Mouse (Mus musculus) embryonic fibroblast, embryonic 13.5 days (primary cell): ENCODE measurements around the gene Sult4a1.
A peak's percentile ranks its signal among the peaks of the same experiment; 100 is the strongest.

ENCODE experiments used
- CTCF ChIP-seq: IDR thresholded peaks from 2 replicates; pipeline ENCODE4 v1.5.1; 2011; ENCODE audit warnings: mild to moderate bottlenecking, control low read depth, low read length, moderate library complexity, borderline replicate concordance; ENCODE audit not compliant: insufficient read depth
- POLR2A ChIP-seq: IDR thresholded peaks from 2 replicates; pipeline ENCODE4 v1.6.1; 2011; ENCODE audit warnings: low read depth, mild to moderate bottlenecking, control low read depth, low read length, moderate library complexity

DNA sequence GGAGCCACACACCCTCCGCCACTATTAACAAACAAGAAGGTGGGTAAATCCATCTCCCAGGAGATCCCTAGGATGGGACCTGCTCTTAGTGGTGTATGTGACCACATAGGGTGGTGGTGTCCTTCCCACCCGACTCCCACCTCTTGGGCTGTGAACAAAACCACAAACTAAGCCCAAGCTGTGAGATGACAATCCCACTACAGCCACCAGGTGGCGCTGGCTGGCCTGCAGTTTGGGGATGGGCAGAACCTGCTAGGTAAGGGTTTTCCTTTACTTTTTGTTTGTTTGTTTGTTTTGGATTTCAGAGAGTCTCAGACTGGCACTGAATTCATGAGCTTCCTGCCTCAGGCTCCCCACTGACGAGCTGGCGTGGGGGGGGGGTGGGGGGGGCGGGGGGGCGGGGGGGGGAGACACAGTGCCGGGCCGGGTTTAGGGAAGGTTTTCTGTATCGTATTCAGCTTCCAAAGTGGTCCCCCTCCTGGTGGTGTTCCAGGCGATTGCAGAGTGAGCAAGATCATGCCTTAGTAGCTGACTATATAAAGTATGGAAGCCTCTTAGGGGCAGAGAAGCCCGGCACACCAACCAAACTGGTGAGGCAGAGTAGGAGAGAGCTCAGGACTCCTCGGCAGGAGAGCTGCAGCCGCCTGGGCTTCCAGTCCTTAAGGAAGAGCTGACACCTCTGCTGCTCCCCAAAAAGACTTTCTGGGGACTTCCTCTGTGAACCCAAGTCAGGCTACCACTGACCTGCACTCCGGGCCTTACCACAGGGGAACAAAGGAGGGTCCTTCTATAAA lies 31.4 kb downstream of the Sult4a1 start:
- peak; percentile 89 for TF ChIP-seq CTCF
- no peak for TF ChIP-seq POLR2A
